In genomic region chr9:44488416-44488815, GRCm38 (mm10) we compare ENCODE assay signal across 8 mouse cellular contexts. TPM values are rescaled to one million over a fixed set of nuclear protein-coding genes. Genes with fewer than 3 reads are reported as not detected.
DNase-seq lines count a peak whose midpoint lies in the region; ATAC-seq lines count a peak whose summit lies in the region.

No protein-coding gene starts in this region.

- no peak for ATAC-seq in heart, embryonic 13.5 days (ENCODE audit: extremely low read depth, insufficient number of reproducible peaks, low FRiP score, low TSS enrichment)
- ATAC-seq in limb, embryonic 11.5 days (ENCODE audit: insufficient number of reproducible peaks, low FRiP score, low TSS enrichment, low read depth), result no peak
- ATAC-seq in neural tube, embryonic 12.5 days (ENCODE audit: low FRiP score, low read depth), result no peak
- no peak for ATAC-seq in megakaryocyte-erythroid progenitor cell, adult 5-6 weeks (replicated peaks; ENCODE audit: low FRiP score, low TSS enrichment, poor library complexity, severe bottlenecking)
- ATAC-seq in granulocyte monocyte progenitor cell, adult 5-6 weeks (replicated peaks; ENCODE audit: poor library complexity, severe bottlenecking), result no peak

- peaks cover 9% of the 10 kb centered on the region; the same call in 1 of the 2 replicates for H3K36me3 ChIP-seq in heart, embryonic 13.5 days
- H3K36me3 ChIP-seq in limb, embryonic 11.5 days (ENCODE audit: control insufficient read depth, insufficient read depth, low read length), result no peaks in the 10 kb centered on the region
- H3K36me3 ChIP-seq in neural tube, embryonic 12.5 days, result no peaks in the 10 kb centered on the region

- peak overlapping the region; percentile 91 for H3K27ac ChIP-seq in heart, embryonic 13.5 days (replicated peaks)
- peak overlapping the region; percentile 74 for H3K27ac ChIP-seq in limb, embryonic 11.5 days (replicated peaks; ENCODE audit: low read depth, low read length)
- H3K27ac ChIP-seq in neural tube, embryonic 12.5 days, result no peak overlapping the region

- peak overlapping the region; percentile 99 for H3K4me3 ChIP-seq in heart, embryonic 13.5 days
- H3K4me3 ChIP-seq in limb, embryonic 11.5 days (ENCODE audit: low read depth, low read length), result peak overlapping the region; percentile 5; the same call in 1 of the 2 replicates
- H3K4me3 ChIP-seq in neural tube, embryonic 12.5 days, result no peak overlapping the region

- peak overlapping the region; percentile 83 for H3K4me2 ChIP-seq in heart, embryonic 13.5 days
- peak overlapping the region; percentile 81 for H3K4me2 ChIP-seq in limb, embryonic 11.5 days (ENCODE audit: low read depth, severe bottlenecking)
- H3K4me2 ChIP-seq in neural tube, embryonic 12.5 days (replicated peaks), result peak overlapping the region; percentile 94

- WGBS in heart, embryonic 13.5 days, result 12% methylated on average over 8 of the region's 8 CpGs
- WGBS in limb, embryonic 11.5 days, result 17% methylated on average over 8 of the region's 8 CpGs
- WGBS in neural tube, embryonic 12.5 days, result 37% methylated on average over 8 of the region's 8 CpGs

- no peaks in the 10 kb centered on the region for H3K27me3 ChIP-seq in heart, embryonic 13.5 days (replicated peaks)
- H3K27me3 ChIP-seq in limb, embryonic 11.5 days (ENCODE audit: control insufficient read depth, insufficient read depth, low read length), result no peaks in the 10 kb centered on the region
- H3K27me3 ChIP-seq in neural tube, embryonic 12.5 days (replicated peaks), result no peaks in the 10 kb centered on the region

- DNase-seq in adrenal gland, adult 2 months, result peak; percentile 79
- DNase-seq in adrenal gland, postnatal 4 days (ENCODE audit: low spot score in 2 of 2), result no peak
- DNase-seq in adipocyte (ENCODE audit: low spot score), result peak; percentile 94
- DNase-seq in limb, embryonic 11.5 days (ENCODE audit: low spot score), result no peak

- peak overlapping the region; percentile 99 for H3K9ac ChIP-seq in heart, embryonic 13.5 days
- no peak overlapping the region for H3K9ac ChIP-seq in limb, embryonic 11.5 days (ENCODE audit: low read length)
- H3K9ac ChIP-seq in neural tube, embryonic 12.5 days, result no peak overlapping the region

- H3K4me1 ChIP-seq in heart, embryonic 13.5 days, result peaks cover 95% of the 10 kb centered on the region
- peaks cover 87% of the 10 kb centered on the region for H3K4me1 ChIP-seq in limb, embryonic 11.5 days (ENCODE audit: control insufficient read depth, insufficient read depth, low read length)
- peaks cover 88% of the 10 kb centered on the region for H3K4me1 ChIP-seq in neural tube, embryonic 12.5 days

- no peaks in the 10 kb centered on the region for H3K9me3 ChIP-seq in heart, embryonic 13.5 days
- H3K9me3 ChIP-seq in limb, embryonic 11.5 days (ENCODE audit: control insufficient read depth, low read length), result no peaks in the 10 kb centered on the region
- no peaks in the 10 kb centered on the region for H3K9me3 ChIP-seq in neural tube, embryonic 12.5 days

RNA-seq across cellular contexts. Expression of gene Bcl9l, which starts 5.8 kb away (rescaled TPM):
- 10 to 100 TPM; 41.9 to 61.1 TPM for total RNA-seq in adrenal gland, adult 2 months (2021)
- polyA plus RNA-seq in adrenal gland, adult 2 months (2012; rRNA removed), result 62.7 and 64.5 TPM in 2 replicates
- total RNA-seq in adrenal gland, postnatal 4 days (2021), result 10 to 100 TPM; 86.4 to 97.9 TPM
- polyA plus RNA-seq in heart, embryonic 13.5 days (2015; fragmentation: Nextera tagmentation; extraction: Ambion mirVana), result 7.3 and 9.4 TPM in 2 replicates
- polyA plus RNA-seq in limb, embryonic 11.5 days (2014; fragmentation: Nextera tagmentation; extraction: Ambion mirVana), result 11.6 and 12.3 TPM in 2 replicates
- polyA plus RNA-seq in neural tube, embryonic 12.5 days (2016; fragmentation: Nextera tagmentation; extraction: Ambion mirVana), result 9.3 and 10.9 TPM in 2 replicates
- total RNA-seq in megakaryocyte-erythroid progenitor cell, adult 5-6 weeks (2014; fragmentation: Nextera tagmentation), result 4.8 and 5.5 TPM in 2 replicates
- 0.52 and 3.7 TPM in 2 replicates for total RNA-seq in megakaryocyte-erythroid progenitor cell, adult 5-6 weeks (2017)
- 8.7 and 13.0 TPM in 2 replicates for total RNA-seq in granulocyte monocyte progenitor cell, adult 5-6 weeks (2014; fragmentation: Nextera tagmentation)
- total RNA-seq in granulocyte monocyte progenitor cell, adult 5-6 weeks (2017), result 1.6 and 2.6 TPM in 2 replicates

RNA-seq across cellular contexts. Expression of gene Upk2, which starts 33.6 kb away (rescaled TPM):
- not detected for total RNA-seq in adrenal gland, adult 2 months (2021)
- polyA plus RNA-seq in adrenal gland, adult 2 months (2012; rRNA removed), result not detected in 2 replicates
- not detected for total RNA-seq in adrenal gland, postnatal 4 days (2021)
- polyA plus RNA-seq in heart, embryonic 13.5 days (2015; fragmentation: Nextera tagmentation; extraction: Ambion mirVana), result not detected in 2 replicates
- 0.59 and 0.99 TPM in 2 replicates for polyA plus RNA-seq in limb, embryonic 11.5 days (2014; fragmentation: Nextera tagmentation; extraction: Ambion mirVana)
- polyA plus RNA-seq in neural tube, embryonic 12.5 days (2016; fragmentation: Nextera tagmentation; extraction: Ambion mirVana), result 0.35 TPM in 1 of 2 replicates, not detected in the other
- not detected in 2 replicates for total RNA-seq in megakaryocyte-erythroid progenitor cell, adult 5-6 weeks (2014; fragmentation: Nextera tagmentation)
- not detected in 2 replicates for total RNA-seq in megakaryocyte-erythroid progenitor cell, adult 5-6 weeks (2017)
- not detected in 2 replicates for total RNA-seq in granulocyte monocyte progenitor cell, adult 5-6 weeks (2014; fragmentation: Nextera tagmentation)
- total RNA-seq in granulocyte monocyte progenitor cell, adult 5-6 weeks (2017), result not detected in 2 replicates

RNA-seq across cellular contexts. Expression of gene Foxr1, which starts 47.5 kb away (rescaled TPM):
- not detected for total RNA-seq in adrenal gland, adult 2 months (2021)
- polyA plus RNA-seq in adrenal gland, adult 2 months (2012; rRNA removed), result not detected in 2 replicates
- total RNA-seq in adrenal gland, postnatal 4 days (2021), result not detected
- polyA plus RNA-seq in heart, embryonic 13.5 days (2015; fragmentation: Nextera tagmentation; extraction: Ambion mirVana), result not detected in 2 replicates
- not detected in 2 replicates for polyA plus RNA-seq in limb, embryonic 11.5 days (2014; fragmentation: Nextera tagmentation; extraction: Ambion mirVana)
- not detected in 2 replicates for polyA plus RNA-seq in neural tube, embryonic 12.5 days (2016; fragmentation: Nextera tagmentation; extraction: Ambion mirVana)
- total RNA-seq in megakaryocyte-erythroid progenitor cell, adult 5-6 weeks (2014; fragmentation: Nextera tagmentation), result not detected in 2 replicates
- total RNA-seq in megakaryocyte-erythroid progenitor cell, adult 5-6 weeks (2017), result not detected in 2 replicates
- total RNA-seq in granulocyte monocyte progenitor cell, adult 5-6 weeks (2014; fragmentation: Nextera tagmentation), result not detected in 2 replicates
- not detected in 2 replicates for total RNA-seq in granulocyte monocyte progenitor cell, adult 5-6 weeks (2017)

Comparison
In these comparisons a context has a peak if more than half of its experiments do, and no peak if none do; other contexts are left out.
1. DNase-seq: peak in adrenal gland, adult 2 months (single experiment) and adipocyte (single experiment); none in adrenal gland, postnatal 4 days (0 of 2) and limb, embryonic 11.5 days (single experiment).
2. Peak in every context shown above with its lines, with median percentiles within 50 percentile points of each other: H3K4me2 ChIP-seq.